Comparison of ENCODE assay signal across 18 mouse cellular contexts in genomic region chr2:93435577-93435976, GRCm38 (mm10). TPM values are rescaled to one million over a fixed set of nuclear protein-coding genes. Genes with fewer than 3 reads are reported as not detected.
DNase-seq lines count a peak whose midpoint lies in the region; ATAC-seq lines count a peak whose summit lies in the region.
"Had no signal": no experiment of that assay in that cellular context is flagged by ENCODE, and none has a peak within 500 bp of the region (broad histone marks: within the 10 kb centered on the region; RNA-seq: fewer than 3 reads in every experiment).

No protein-coding gene starts in this region.

- H3K9me3 ChIP-seq in liver, embryonic 15.5 days (replicated peaks): no peaks in the 10 kb centered on the region
- H3K9me3 ChIP-seq: limb, embryonic 12.5 days had no signal

- H3K4me1 ChIP-seq in liver, embryonic 15.5 days (replicated peaks): peaks cover 61% of the 10 kb centered on the region

- no peak overlapping the region for H3K4me2 ChIP-seq in liver, embryonic 15.5 days
- H3K4me2 ChIP-seq: heart, embryonic 11.5 days; limb, embryonic 12.5 days; midbrain, embryonic 12.5 days had no signal

- H3K27ac ChIP-seq in liver, embryonic 15.5 days (replicated peaks): peak overlapping the region; percentile 67; the same call in 1 of the 2 replicates
- H3K27ac ChIP-seq: layer of hippocampus, adult 2 months; left cerebral cortex, adult 2 months; limb, embryonic 12.5 days; midbrain, embryonic 12.5 days had no signal

- H3K36me3 ChIP-seq in liver, embryonic 15.5 days (replicated peaks): peaks cover 96% of the 10 kb centered on the region
- H3K36me3 ChIP-seq: limb, embryonic 12.5 days; midbrain, embryonic 12.5 days had no signal

- no peak overlapping the region for H3K4me3 ChIP-seq in liver, embryonic 15.5 days (replicated peaks)
- H3K4me3 ChIP-seq: layer of hippocampus, adult 2 months; left cerebral cortex, adult 2 months; limb, embryonic 12.5 days; midbrain, embryonic 12.5 days had no signal

- DNase-seq in kidney, adult 11 months: peak; percentile 38
- DNase-seq in kidney, postnatal 14 days: no peak
- peak; percentile 43 for DNase-seq in lung, postnatal 36 days
- DNase-seq in lung, postnatal 10 days: no peak
- no peak for DNase-seq in retina, postnatal 1 day
- DNase-seq in layer of hippocampus, adult 8-10 months (ENCODE audit: low spot score in 2 of 2): no peak
- DNase-seq: cerebellum, adult 8-10 months; gastrocnemius, postnatal 14 days; kidney, adult 9 months; right cerebral cortex, postnatal 4 days; thymus, postnatal 25 days had no signal

- peak; percentile 66 for ATAC-seq in liver, embryonic 15.5 days (ENCODE audit: insufficient read depth)
- ATAC-seq: hindbrain, embryonic 16.5 days had no signal

- no peak overlapping the region for H3K9ac ChIP-seq in liver, embryonic 15.5 days
- H3K9ac ChIP-seq: limb, embryonic 12.5 days; midbrain, embryonic 12.5 days had no signal

- WGBS in liver, embryonic 15.5 days (ENCODE audit: insufficient replicate concordance): 65% methylated on average over 4 of the region's 4 CpGs

- H3K27me3 ChIP-seq in liver, embryonic 15.5 days: no peaks in the 10 kb centered on the region
- H3K27me3 ChIP-seq: limb, embryonic 12.5 days; midbrain, embryonic 12.5 days had no signal

RNA-seq across cellular contexts. Expression of gene Cd82, which starts 27.4 kb away (rescaled TPM):
- 113 and 118 TPM in 2 replicates for polyA plus RNA-seq in liver, embryonic 15.5 days (2015; fragmentation: Nextera tagmentation; extraction: Ambion mirVana)
- 10 to 100 TPM; 21.7 to 42.4 (median 29.3) TPM for total RNA-seq in layer of hippocampus, adult 8-10 months (2022)

Comparison
In these comparisons a context has a peak if more than half of its experiments do, and no peak if none do; other contexts are left out.
1. DNase-seq: peak in kidney, adult 11 months (single experiment) and lung, postnatal 36 days (single experiment); none in kidney, postnatal 14 days (single experiment), lung, postnatal 10 days (single experiment), retina, postnatal 1 day (single experiment) and layer of hippocampus, adult 8-10 months (0 of 2).